Mouse (Mus musculus) embryonic facial prominence, embryonic 12.5 days (tissue): Measurements from ENCODE around the gene Fam172a. TPM values are rescaled to one million over a fixed set of nuclear protein-coding genes. Genes with fewer than 3 reads are reported as not detected.

Experiments used
- ATAC-seq: fragments of 200-750 bp; cut with Nextera tagmentation; 2 replicates; pipeline ENCODE4 v1.8.0; 2017; ENCODE audit not compliant: insufficient number of reproducible peaks, insufficient read depth, low FRiP score, low TSS enrichment
- H3K27ac ChIP-seq: fragments of 300-500 bp; sonication (generic); 2 replicates; pipeline ENCODE4 v1.5.1; 2016; ENCODE audit warnings: mild to moderate bottlenecking
- H3K27me3 ChIP-seq: fragments of 300-500 bp; sonication (generic); 2 replicates; pipeline ENCODE4 v1.6.1; 2016; ENCODE audit warnings: mild to moderate bottlenecking, moderate library complexity
- H3K36me3 ChIP-seq: fragments of 300-500 bp; sonication (generic); 2 replicates; pipeline ENCODE4 v1.6.1; 2016; ENCODE audit warnings: mild to moderate bottlenecking
- H3K4me1 ChIP-seq: fragments of 300-500 bp; sonication (generic); 2 replicates; pipeline ENCODE4 v1.6.1; 2016
- H3K4me2 ChIP-seq: fragments of 300-500 bp; sonication (generic); replicated peaks from 2 replicates; pipeline ENCODE4 v1.6.1; 2016; ENCODE audit warnings: mild to moderate bottlenecking, moderate library complexity
- H3K4me3 ChIP-seq: fragments of 300-500 bp; sonication (generic); 2 replicates; pipeline ENCODE4 v1.5.1; 2016; ENCODE audit warnings: mild to moderate bottlenecking
- H3K9ac ChIP-seq: fragments of 300-500 bp; sonication (generic); 2 replicates; pipeline ENCODE4 v1.6.1; 2016; ENCODE audit warnings: mild to moderate bottlenecking, moderate library complexity
- H3K9me3 ChIP-seq: fragments of 300-500 bp; sonication (generic); 2 replicates; pipeline ENCODE4 v1.6.1; 2016; ENCODE audit warnings: mild to moderate bottlenecking, moderate library complexity
- WGBS: fragments of 180-500 bp; shearing (Covaris S2); methylation state at CpG from one replicate; pipeline ENCODE4 v1.1.7; 2016; 5-methylcytosine and 5-hydroxymethylcytosine counted together
- polyA plus RNA-seq: library from polyadenylated mRNA; unstranded; fragments of >200 nt; fragmentation: Nextera tagmentation; extraction: Ambion mirVana; gene quantifications from 2 replicates; pipeline ENCODE4 v1.2.1, GENCODE M21; 2016

Gene Fam172a
- polyA plus RNA-seq, 1 experiment from 2014 or later: 35.9 TPM

DNA sequence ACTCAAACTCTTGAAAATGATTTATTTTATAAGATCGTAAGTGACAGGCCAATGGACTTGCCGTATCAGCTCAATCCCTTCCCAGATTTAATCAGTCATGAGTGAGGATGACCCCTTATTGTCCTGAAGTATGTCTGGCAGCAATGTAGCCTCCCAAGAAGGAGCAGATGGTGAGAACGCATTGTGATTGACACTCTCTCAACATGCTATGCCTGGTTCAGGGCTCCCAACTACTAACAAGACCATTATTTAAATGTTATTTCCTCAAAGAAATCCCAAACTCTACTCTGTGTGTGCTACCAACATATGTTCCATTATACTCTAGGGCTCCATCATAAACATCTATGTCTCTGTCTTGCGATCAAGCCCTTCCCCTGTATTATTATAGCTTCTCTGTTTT, 412.1 kb downstream of the Fam172a start:
- no peak overlapping the region for H3K4me2 ChIP-seq
- H3K9me3 ChIP-seq: no peaks in the 10 kb centered on the region
- 93% methylated on average over 4 of the region's 4 CpGs for WGBS
- no peaks in the 10 kb centered on the region for H3K36me3 ChIP-seq
- ATAC-seq: no peak
- no peaks in the 10 kb centered on the region for H3K27me3 ChIP-seq
- H3K4me1 ChIP-seq: no peaks in the 10 kb centered on the region
- no peak overlapping the region for H3K9ac ChIP-seq
- no peak overlapping the region for H3K27ac ChIP-seq
- no peak overlapping the region for H3K4me3 ChIP-seq

DNA sequence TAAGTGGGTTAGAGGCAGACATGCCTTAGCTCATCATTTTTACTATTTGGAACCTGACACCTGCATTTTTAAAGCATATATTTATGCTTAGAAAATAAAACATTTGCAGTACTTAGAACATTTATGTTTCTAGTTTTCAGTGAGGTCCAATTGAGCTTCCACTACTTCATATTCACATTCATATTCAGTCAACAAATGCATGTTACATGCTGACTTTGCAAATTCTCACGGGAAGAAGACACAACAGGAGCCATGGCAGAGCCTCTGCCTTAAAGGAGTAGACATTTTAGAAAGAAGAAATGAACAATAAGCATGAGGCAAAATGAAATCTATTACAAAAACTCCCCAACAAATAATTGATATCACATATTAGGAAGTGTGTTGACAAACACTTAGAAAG, 416.9 kb downstream of the Fam172a start:
- ATAC-seq: no peak
- WGBS: 87% methylated on average over 1 of the region's 1 CpGs

DNA sequence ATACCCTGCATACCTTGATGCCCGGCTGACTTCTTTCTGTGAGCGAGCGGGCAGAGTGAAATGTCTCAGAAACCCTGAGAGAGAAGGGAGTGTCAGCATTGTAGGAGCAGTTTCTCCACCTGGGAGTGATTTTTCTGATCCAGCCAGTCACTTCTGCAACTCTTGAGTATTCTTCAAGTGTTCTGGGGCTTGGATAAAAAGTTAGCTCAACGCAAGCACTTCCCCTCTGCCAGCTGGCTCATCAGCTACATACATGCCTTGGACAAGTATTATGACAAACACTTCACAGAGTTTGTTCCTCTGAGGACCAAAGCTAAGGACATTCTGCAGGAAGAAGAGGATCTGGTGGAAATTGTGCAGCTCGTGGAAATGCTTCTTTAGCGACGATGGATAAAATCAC, 420.2 kb downstream of the Fam172a start:
- WGBS: 93% methylated on average over 7 of the region's 7 CpGs
- no peaks in the 10 kb centered on the region for H3K9me3 ChIP-seq
- no peak overlapping the region for H3K9ac ChIP-seq
- H3K27ac ChIP-seq: no peak overlapping the region
- no peaks in the 10 kb centered on the region for H3K36me3 ChIP-seq
- H3K4me1 ChIP-seq: no peaks in the 10 kb centered on the region
- no peak overlapping the region for H3K4me3 ChIP-seq
- no peaks in the 10 kb centered on the region for H3K27me3 ChIP-seq
- no peak for ATAC-seq
- H3K4me2 ChIP-seq: no peak overlapping the region

More for the DNA sequence above, 416.9 kb downstream of the Fam172a start:
- Histone ChIP-seq H3K27ac (no peak overlapping the region), H3K9me3 (no peaks in the 10 kb centered on the region), H3K4me1 (no peaks in the 10 kb centered on the region), H3K9ac (no peak overlapping the region), H3K4me3 (no peak overlapping the region), H3K4me2 (no peak overlapping the region), H3K27me3 (no peaks in the 10 kb centered on the region), H3K36me3 (no peaks in the 10 kb centered on the region)

DNA sequence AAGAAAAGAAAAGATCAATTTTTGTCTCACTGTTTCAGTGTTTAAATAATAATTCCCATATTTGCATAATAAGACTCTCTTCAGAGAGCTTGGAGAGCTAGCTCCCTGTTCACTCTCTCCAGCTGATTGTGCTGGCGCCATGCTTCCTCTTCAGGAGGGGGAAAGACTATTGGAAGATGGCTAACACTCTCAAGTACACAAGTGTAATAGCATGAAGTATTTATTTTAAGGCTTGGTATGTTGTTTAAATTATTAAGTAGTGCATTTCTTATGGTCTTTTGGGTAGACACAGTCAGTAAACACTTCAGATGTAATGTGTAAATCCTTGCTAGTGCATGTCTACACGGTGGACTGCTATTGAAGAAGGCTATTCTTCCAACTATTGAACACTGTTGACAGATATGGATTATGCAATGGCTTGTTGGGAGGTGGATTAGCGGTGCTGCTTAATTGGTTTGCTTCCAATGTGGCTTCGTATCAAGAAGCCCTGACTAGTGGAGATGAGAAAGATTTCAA, 422.1 kb downstream of the Fam172a start:
- no peaks in the 10 kb centered on the region for H3K36me3 ChIP-seq
- no peaks in the 10 kb centered on the region for H3K27me3 ChIP-seq
- ATAC-seq: no peak
- no peaks in the 10 kb centered on the region for H3K4me1 ChIP-seq
- H3K4me3 ChIP-seq: no peak overlapping the region
- H3K9ac ChIP-seq: no peak overlapping the region
- no peaks in the 10 kb centered on the region for H3K9me3 ChIP-seq
- H3K4me2 ChIP-seq: no peak overlapping the region
- no peak overlapping the region for H3K27ac ChIP-seq
- 92% methylated on average over 4 of the region's 4 CpGs for WGBS

DNA sequence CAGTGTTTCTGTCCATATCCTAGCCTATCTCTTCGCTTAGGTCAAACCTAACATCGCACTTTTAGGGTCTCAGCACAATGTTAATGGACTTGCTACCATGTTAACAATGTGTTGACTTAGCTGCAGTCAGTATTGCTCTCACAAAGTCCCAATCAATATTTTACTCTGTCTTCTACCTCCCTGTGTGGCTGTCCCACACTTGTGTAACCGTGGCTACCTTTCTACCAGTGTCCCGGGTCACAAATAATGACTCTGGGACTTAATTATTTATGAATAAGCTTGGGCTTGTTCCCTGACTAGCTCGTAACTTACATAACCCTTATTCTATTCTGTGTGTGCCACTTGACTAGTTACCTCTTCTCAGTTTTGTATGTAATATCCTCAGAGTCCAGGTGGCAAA, 455.6 kb downstream of the Fam172a start:
- H3K27ac ChIP-seq: no peak overlapping the region
- WGBS: 93% methylated on average over 5 of the region's 5 CpGs
- H3K4me3 ChIP-seq: no peak overlapping the region
- H3K27me3 ChIP-seq: 0 out of 2 replicates have a peak, but pooled peaks cover 4% of the 10 kb centered on the region
- H3K36me3 ChIP-seq: no peaks in the 10 kb centered on the region
- no peaks in the 10 kb centered on the region for H3K9me3 ChIP-seq
- no peak overlapping the region for H3K4me2 ChIP-seq
- no peak for ATAC-seq
- no peak overlapping the region for H3K9ac ChIP-seq
- H3K4me1 ChIP-seq: no peaks in the 10 kb centered on the region

DNA sequence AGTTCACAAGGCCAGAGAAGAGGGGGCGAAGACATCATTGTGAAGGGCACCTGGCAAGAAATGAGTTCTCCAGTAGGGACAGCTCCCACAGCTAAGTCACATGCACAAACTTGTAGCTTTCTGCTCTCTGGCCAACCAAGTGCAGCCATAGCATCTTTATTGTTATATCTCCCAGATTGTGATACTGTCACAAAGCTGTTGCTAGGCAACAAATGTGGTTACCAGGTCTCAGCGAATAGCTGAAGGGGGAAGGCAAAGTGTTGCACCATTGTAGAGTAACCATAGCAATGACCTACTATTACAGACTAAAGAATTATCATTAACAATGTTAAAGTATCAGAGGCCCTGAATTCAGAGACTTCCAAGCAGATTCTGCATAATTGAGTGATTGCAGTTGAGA, 460.3 kb downstream of the Fam172a start:
- 56% methylated on average over 2 of the region's 2 CpGs for WGBS
- Histone ChIP-seq H3K36me3 (no peaks in the 10 kb centered on the region), H3K9ac (no peak overlapping the region), H3K9me3 (no peaks in the 10 kb centered on the region), H3K4me3 (no peak overlapping the region), H3K4me2 (no peak overlapping the region), H3K27ac (no peak overlapping the region), H3K4me1 (no peaks in the 10 kb centered on the region), H3K27me3 (peaks cover 15% of the 10 kb centered on the region)
- no peak for ATAC-seq

DNA sequence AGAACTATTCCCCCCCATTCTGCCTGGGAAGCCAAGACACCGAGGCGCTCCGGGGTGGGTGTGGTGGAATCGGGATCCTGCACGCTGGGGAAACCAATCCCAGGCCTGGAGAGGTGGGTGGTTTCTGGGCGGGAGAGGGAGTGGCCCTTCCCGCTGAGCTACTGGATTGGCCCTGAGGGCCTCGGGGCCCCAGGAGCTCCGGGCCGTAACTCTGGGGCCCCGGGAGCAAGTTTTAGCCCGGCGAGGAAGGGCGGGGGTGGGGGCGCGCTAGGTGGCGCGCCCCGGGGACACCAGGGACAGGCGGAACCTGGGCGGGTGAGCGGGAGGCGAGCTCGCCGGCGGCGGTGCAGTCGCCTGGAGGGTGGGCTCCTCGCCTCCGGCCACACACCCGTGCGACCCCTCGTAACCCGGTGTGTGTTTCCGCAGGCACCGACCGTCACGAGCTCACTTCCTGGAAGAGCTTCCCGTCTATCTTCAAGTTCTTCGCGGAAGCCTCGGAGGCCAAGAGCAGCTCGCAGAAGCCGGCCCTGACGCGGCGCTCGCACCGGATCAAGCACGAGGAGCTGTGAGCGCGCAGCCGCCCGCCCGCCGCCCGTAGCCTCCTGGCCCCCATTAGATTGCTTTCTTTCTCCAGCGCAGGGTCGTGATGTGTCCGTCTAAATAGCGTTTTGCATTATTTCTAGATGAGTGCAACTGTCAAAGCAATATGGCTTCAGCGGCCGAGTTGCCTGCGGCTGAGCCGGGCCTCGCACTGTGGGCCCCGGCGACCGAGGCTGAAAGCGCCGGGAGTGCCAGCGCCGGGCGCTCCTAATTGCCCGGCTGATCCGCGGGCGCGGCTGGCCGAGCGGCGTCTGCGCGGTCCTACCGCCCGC, 461.5 kb downstream of the Fam172a start:
- Histone ChIP-seq H3K9ac (peak overlapping the region; percentile 63), H3K9me3 (no peaks in the 10 kb centered on the region), H3K4me2 (peak overlapping the region; percentile 93), H3K36me3 (no peaks in the 10 kb centered on the region), H3K4me3 (peak overlapping the region; percentile 67), H3K27ac (peak overlapping the region; percentile 79), H3K4me1 (no peaks in the 10 kb centered on the region), H3K27me3 (peaks cover 15% of the 10 kb centered on the region)
- WGBS: under 1% methylated on average over 83 of the region's 86 CpGs
- peak; percentile 93 for ATAC-seq

DNA sequence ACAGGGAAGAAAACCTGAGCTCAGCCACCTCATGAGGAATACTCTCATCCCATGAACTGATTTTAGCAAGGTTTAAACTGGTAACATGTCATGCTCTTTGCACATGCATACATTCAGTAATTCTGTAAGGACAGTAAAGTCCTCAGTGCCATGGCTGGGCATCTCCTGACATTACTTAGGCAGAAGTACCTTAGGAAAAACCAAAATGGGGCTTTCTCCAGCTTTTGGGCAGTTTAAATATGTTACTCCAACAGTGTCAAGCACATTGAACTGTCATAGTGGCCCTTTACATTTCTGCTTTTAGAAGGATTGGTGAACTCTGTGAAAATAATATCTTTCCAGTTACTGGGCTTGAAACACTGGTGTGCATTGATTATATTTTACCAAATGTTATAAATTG, 463.1 kb downstream of the Fam172a start:
- no peak overlapping the region for H3K9ac ChIP-seq
- H3K4me1 ChIP-seq: no peaks in the 10 kb centered on the region
- no peaks in the 10 kb centered on the region for H3K36me3 ChIP-seq
- ATAC-seq: no peak
- H3K27me3 ChIP-seq: peaks cover 22% of the 10 kb centered on the region
- H3K4me3 ChIP-seq: no peak overlapping the region
- no peak overlapping the region for H3K27ac ChIP-seq
- no peak overlapping the region for H3K4me2 ChIP-seq
- H3K9me3 ChIP-seq: no peaks in the 10 kb centered on the region

DNA sequence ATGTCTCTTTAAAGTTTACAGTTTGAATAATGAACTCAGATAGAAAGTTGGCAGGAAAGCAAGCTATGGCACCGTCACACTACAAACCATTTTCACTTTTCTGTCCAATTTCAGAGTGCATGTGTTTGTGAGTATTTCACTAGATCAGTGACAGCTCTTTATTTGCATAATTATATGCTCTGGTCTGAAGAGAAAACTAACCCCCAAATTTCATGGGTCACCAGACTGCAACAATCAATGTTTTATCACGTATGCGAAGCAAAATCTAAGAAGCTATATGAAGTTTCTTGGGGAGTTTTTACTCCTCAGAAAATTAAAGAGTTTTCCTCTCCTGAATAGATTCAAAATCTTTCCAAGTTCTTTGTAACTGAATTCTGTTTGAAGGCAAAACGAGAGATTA, 466.3 kb downstream of the Fam172a start:
- Histone ChIP-seq H3K4me2 (no peak overlapping the region), H3K9ac (no peak overlapping the region), H3K4me1 (no peaks in the 10 kb centered on the region), H3K27ac (no peak overlapping the region), H3K9me3 (no peaks in the 10 kb centered on the region), H3K4me3 (no peak overlapping the region), H3K36me3 (no peaks in the 10 kb centered on the region), H3K27me3 (peaks cover 44% of the 10 kb centered on the region)
- WGBS: 33% methylated on average over 4 of the region's 4 CpGs
- ATAC-seq: no peak

DNA sequence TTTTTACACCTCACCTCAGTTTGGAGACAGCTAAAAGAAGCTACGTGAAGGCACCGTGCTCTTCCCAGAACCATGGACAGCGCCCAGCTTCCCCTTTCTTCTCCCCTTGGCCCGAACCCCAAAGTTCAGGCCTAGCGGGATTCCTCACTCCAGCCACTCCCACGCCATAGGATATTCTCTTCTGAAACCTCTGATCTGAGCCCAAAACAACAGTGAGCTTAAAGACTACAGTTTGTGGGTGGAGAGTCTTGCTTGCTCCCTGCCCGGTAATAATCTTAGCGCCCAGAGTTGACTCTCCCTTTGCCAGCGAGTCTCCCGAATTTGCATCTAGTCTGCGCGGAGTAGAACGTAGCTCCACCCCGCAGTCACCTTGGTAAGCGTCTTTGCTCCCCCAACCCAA, 469.5 kb downstream of the Fam172a start:
- WGBS: under 1% methylated on average over 15 of the region's 15 CpGs
- H3K4me2 ChIP-seq: peak overlapping the region; percentile 30; the same call in 1 of the 2 replicates
- no peak overlapping the region for H3K9ac ChIP-seq
- no peaks in the 10 kb centered on the region for H3K36me3 ChIP-seq
- peak overlapping the region; percentile 10; the same call in 1 of the 2 replicates for H3K4me3 ChIP-seq
- peaks cover 47% of the 10 kb centered on the region for H3K27me3 ChIP-seq
- H3K9me3 ChIP-seq: no peaks in the 10 kb centered on the region
- H3K27ac ChIP-seq: no peak overlapping the region
- no peaks in the 10 kb centered on the region for H3K4me1 ChIP-seq
- ATAC-seq: no peak

DNA sequence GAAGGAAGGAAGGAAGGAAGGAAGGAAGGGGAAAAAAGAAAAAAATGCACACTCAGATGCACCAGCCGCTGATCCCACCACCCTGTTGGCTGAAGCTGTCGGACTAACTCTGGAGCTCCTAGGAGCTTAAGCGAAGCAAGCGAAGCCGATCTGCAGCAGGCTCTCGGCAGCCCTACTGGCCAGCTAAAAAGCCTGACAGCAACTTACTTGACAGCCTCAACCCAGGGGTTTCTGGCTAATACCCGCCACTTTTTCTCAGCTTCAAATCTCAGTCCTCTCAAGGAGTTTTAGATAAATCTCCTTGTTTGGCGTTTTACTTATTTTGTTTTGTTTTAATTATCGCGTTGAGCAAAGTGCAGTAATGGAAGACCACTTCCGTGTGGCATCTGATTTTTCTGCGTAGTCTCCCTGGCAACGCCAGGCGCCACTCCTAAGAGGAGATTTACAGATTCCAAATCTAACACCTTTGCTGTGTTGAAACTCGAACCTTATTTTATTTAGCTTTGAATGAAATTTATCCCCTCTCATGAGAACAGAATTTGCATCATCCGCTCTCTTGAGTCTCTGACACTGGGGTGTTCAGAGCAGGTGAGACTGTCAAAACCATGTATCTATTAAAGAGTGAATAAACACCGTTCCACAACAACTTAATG, 470.3 kb downstream of the Fam172a start:
- Histone ChIP-seq H3K4me1 (no peaks in the 10 kb centered on the region), H3K4me2 (peak overlapping the region; percentile 30; the same call in 1 of the 2 replicates), H3K36me3 (no peaks in the 10 kb centered on the region), H3K9me3 (no peaks in the 10 kb centered on the region), H3K27me3 (peaks cover 49% of the 10 kb centered on the region), H3K27ac (no peak overlapping the region), H3K9ac (no peak overlapping the region), H3K4me3 (no peak overlapping the region)
- no peak for ATAC-seq
- WGBS: 3% methylated on average over 17 of the region's 17 CpGs

DNA sequence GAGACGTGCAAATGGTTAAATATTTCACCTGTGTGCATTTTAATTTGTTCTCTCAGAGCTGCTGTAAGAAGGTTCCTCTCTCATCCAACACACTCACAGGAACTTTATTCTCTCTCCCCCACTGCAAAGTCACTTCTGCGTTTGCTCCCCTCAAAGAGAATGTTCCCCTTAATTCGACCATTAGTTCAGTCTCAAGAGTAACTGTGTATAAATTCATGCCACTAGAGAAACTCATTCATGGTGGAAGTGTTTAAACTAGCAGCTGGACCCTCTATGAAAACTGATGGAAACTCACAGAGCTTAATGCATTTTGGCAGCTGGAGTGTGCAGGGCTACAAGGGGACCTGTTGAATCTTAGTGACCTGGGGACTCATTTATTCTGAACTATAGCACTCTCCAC, 471.0 kb downstream of the Fam172a start:
- no peak for ATAC-seq
- Histone ChIP-seq H3K4me2 (no peak overlapping the region), H3K9me3 (no peaks in the 10 kb centered on the region), H3K27me3 (peaks cover 55% of the 10 kb centered on the region), H3K27ac (no peak overlapping the region), H3K4me3 (no peak overlapping the region), H3K4me1 (no peaks in the 10 kb centered on the region), H3K9ac (no peak overlapping the region), H3K36me3 (no peaks in the 10 kb centered on the region)
- WGBS: 1% methylated on average over 3 of the region's 3 CpGs
